Mouse (Mus musculus): ENCODE results near the gene Ctnna2. TPM values are rescaled to one million over a fixed set of nuclear protein-coding genes. Genes with fewer than 3 reads are reported as not detected.

Ctnna2 gene
- polyA plus RNA-seq, 1 experiment from 2014 or later = 0.16 TPM

GRCm38 (mm10) chr6:77222849-77223638 is 756.5 kb downstream of the Ctnna2 start:
- H3K4me3 ChIP-seq (replicated peaks; ENCODE audit: low read depth, low read length) = no peak overlapping the region
- ATAC-seq (replicated peaks; ENCODE audit: low FRiP score, low read depth) = peak; percentile 49; the same call in 1 of the 2 replicates
- WGBS = 52% methylated on average over 16 of the region's 16 CpGs
- H3K4me1 ChIP-seq (replicated peaks; ENCODE audit: insufficient read depth, low read length) = no peaks in the 10 kb centered on the region
- no peak for DNase-seq (ENCODE audit: low spot score)
- no peaks in the 10 kb centered on the region for H3K36me3 ChIP-seq (ENCODE audit: insufficient read depth, low read length)
- no peak for TF ChIP-seq CTCF (IDR thresholded peaks at IDR 0.05; ENCODE audit: low read depth)
- no peak overlapping the region for H3K4me2 ChIP-seq (ENCODE audit: low read length)
- no peak overlapping the region for H3K27ac ChIP-seq
- no peaks in the 10 kb centered on the region for H3K27me3 ChIP-seq (ENCODE audit: insufficient read depth, low read length)
- H3K9me3 ChIP-seq (replicated peaks; ENCODE audit: low read length) = no peaks in the 10 kb centered on the region
- H3K9ac ChIP-seq (ENCODE audit: low read depth, low read length) = no peak overlapping the region

GRCm38 (mm10) chr6:77220776-77221175 is 758.7 kb downstream of the Ctnna2 start:
- Histone ChIP-seq H3K4me3 (replicated peaks; ENCODE audit: low read depth, low read length) (no peak overlapping the region), H3K4me2 (ENCODE audit: low read length) (no peak overlapping the region), H3K27me3 (ENCODE audit: insufficient read depth, low read length) (no peaks in the 10 kb centered on the region), H3K27ac (no peak overlapping the region), H3K4me1 (replicated peaks; ENCODE audit: insufficient read depth, low read length) (no peaks in the 10 kb centered on the region), H3K9me3 (replicated peaks; ENCODE audit: low read length) (no peaks in the 10 kb centered on the region), H3K36me3 (ENCODE audit: insufficient read depth, low read length) (no peaks in the 10 kb centered on the region), H3K9ac (ENCODE audit: low read depth, low read length) (no peak overlapping the region)
- no peak for ATAC-seq (replicated peaks; ENCODE audit: low FRiP score, low read depth)
- TF ChIP-seq CTCF (IDR thresholded peaks at IDR 0.05; ENCODE audit: low read depth) = no peak
- WGBS = 83% methylated on average over 4 of the region's 4 CpGs
- DNase-seq (ENCODE audit: low spot score) = no peak

GRCm38 (mm10) chr6:77218875-77219274 is 760.6 kb downstream of the Ctnna2 start:
- H3K9ac ChIP-seq (ENCODE audit: low read depth, low read length) = no peak overlapping the region
- DNase-seq (ENCODE audit: low spot score) = peak; percentile 79

GRCm38 (mm10) chr6:77215322-77215721 is 764.2 kb downstream of the Ctnna2 start:
- no peak for ATAC-seq (replicated peaks; ENCODE audit: low FRiP score, low read depth)

More at GRCm38 (mm10) chr6:77218875-77219274, 760.6 kb downstream of the Ctnna2 start:
- Histone ChIP-seq H3K4me3 (replicated peaks; ENCODE audit: low read depth, low read length) (no peak overlapping the region), H3K4me2 (ENCODE audit: low read length) (no peak overlapping the region), H3K4me1 (replicated peaks; ENCODE audit: insufficient read depth, low read length) (no peaks in the 10 kb centered on the region), H3K27ac (no peak overlapping the region), H3K36me3 (ENCODE audit: insufficient read depth, low read length) (no peaks in the 10 kb centered on the region), H3K9me3 (replicated peaks; ENCODE audit: low read length) (no peaks in the 10 kb centered on the region), H3K27me3 (ENCODE audit: insufficient read depth, low read length) (no peaks in the 10 kb centered on the region)
- peak; percentile 67 for TF ChIP-seq CTCF (IDR thresholded peaks at IDR 0.05; ENCODE audit: low read depth)
- ATAC-seq (replicated peaks; ENCODE audit: low FRiP score, low read depth) = no peak

GRCm38 (mm10) chr6:77213757-77214409 is 765.6 kb downstream of the Ctnna2 start:
- Histone ChIP-seq H3K4me2 (ENCODE audit: low read length) (peak overlapping the region; percentile 23; the same call in 1 of the 2 replicates), H3K9ac (ENCODE audit: low read depth, low read length) (no peak overlapping the region), H3K36me3 (ENCODE audit: insufficient read depth, low read length) (no peaks in the 10 kb centered on the region), H3K27me3 (ENCODE audit: insufficient read depth, low read length) (no peaks in the 10 kb centered on the region), H3K27ac (no peak overlapping the region), H3K4me1 (replicated peaks; ENCODE audit: insufficient read depth, low read length) (no peaks in the 10 kb centered on the region), H3K4me3 (replicated peaks; ENCODE audit: low read depth, low read length) (no peak overlapping the region), H3K9me3 (replicated peaks; ENCODE audit: low read length) (no peaks in the 10 kb centered on the region)
- ATAC-seq (replicated peaks; ENCODE audit: low FRiP score, low read depth) (peak; percentile 86), DNase-seq (ENCODE audit: low spot score) (peak; percentile 78)
- 3% methylated on average over 3 of the region's 3 CpGs for WGBS
- TF ChIP-seq CTCF (IDR thresholded peaks at IDR 0.05; ENCODE audit: low read depth) = no peak

More at GRCm38 (mm10) chr6:77215322-77215721, 764.2 kb downstream of the Ctnna2 start:
- no peak overlapping the region for H3K4me2 ChIP-seq (ENCODE audit: low read length)
- H3K9ac ChIP-seq (ENCODE audit: low read depth, low read length) = no peak overlapping the region
- H3K4me1 ChIP-seq (replicated peaks; ENCODE audit: insufficient read depth, low read length) = no peaks in the 10 kb centered on the region
- H3K36me3 ChIP-seq (ENCODE audit: insufficient read depth, low read length) = no peaks in the 10 kb centered on the region
- TF ChIP-seq CTCF (IDR thresholded peaks at IDR 0.05; ENCODE audit: low read depth) = no peak
- no peak overlapping the region for H3K4me3 ChIP-seq (replicated peaks; ENCODE audit: low read depth, low read length)
- no peak overlapping the region for H3K27ac ChIP-seq
- H3K9me3 ChIP-seq (replicated peaks; ENCODE audit: low read length) = no peaks in the 10 kb centered on the region
- no peak for DNase-seq (ENCODE audit: low spot score)
- H3K27me3 ChIP-seq (ENCODE audit: insufficient read depth, low read length) = no peaks in the 10 kb centered on the region
- 58% methylated on average over 4 of the region's 4 CpGs for WGBS

GRCm38 (mm10) chr6:77209929-77210328 is 769.6 kb downstream of the Ctnna2 start:
- H3K27me3 ChIP-seq (ENCODE audit: insufficient read depth, low read length) = no peaks in the 10 kb centered on the region
- TF ChIP-seq CTCF (IDR thresholded peaks at IDR 0.05; ENCODE audit: low read depth) = no peak
- 45% methylated on average over 3 of the region's 3 CpGs for WGBS

More at GRCm38 (mm10) chr6:77209929-77210328, 769.6 kb downstream of the Ctnna2 start:
- H3K4me3 ChIP-seq (replicated peaks; ENCODE audit: low read depth, low read length) = no peak overlapping the region
- no peaks in the 10 kb centered on the region for H3K4me1 ChIP-seq (replicated peaks; ENCODE audit: insufficient read depth, low read length)
- no peak for DNase-seq (ENCODE audit: low spot score)
- H3K27ac ChIP-seq = no peak overlapping the region
- no peaks in the 10 kb centered on the region for H3K36me3 ChIP-seq (ENCODE audit: insufficient read depth, low read length)
- no peaks in the 10 kb centered on the region for H3K9me3 ChIP-seq (replicated peaks; ENCODE audit: low read length)
- H3K4me2 ChIP-seq (ENCODE audit: low read length) = no peak overlapping the region
- no peak overlapping the region for H3K9ac ChIP-seq (ENCODE audit: low read depth, low read length)
- ATAC-seq (replicated peaks; ENCODE audit: low FRiP score, low read depth) = no peak

Data from kidney, postnatal 0 days (tissue).